Mouse (Mus musculus) testis, adult 2 months (tissue): ENCODE results near the gene Arl13b. TPM values are rescaled to one million over a fixed set of nuclear protein-coding genes. Genes with fewer than 3 reads are reported as not detected.

Experiments used
- H3K27ac ChIP-seq: fragments of 200-500 bp; 2 replicates; pipeline ENCODE4 v1.5.1; 2012; ENCODE audit warnings: low read depth, low read length; ENCODE audit not compliant: control insufficient read depth, insufficient read depth
- H3K27me3 ChIP-seq: fragments of 200-500 bp; 2 replicates; pipeline ENCODE4 v1.6.1; 2012; ENCODE audit warnings: mild to moderate bottlenecking, low read length, moderate library complexity; ENCODE audit not compliant: control insufficient read depth, insufficient read depth
- H3K36me3 ChIP-seq: fragments of 200-500 bp; 2 replicates; pipeline ENCODE4 v1.6.1; 2012; ENCODE audit warnings: mild to moderate bottlenecking, low read length; ENCODE audit not compliant: control insufficient read depth, insufficient read depth
- H3K4me1 ChIP-seq: fragments of 200-500 bp; 2 replicates; pipeline ENCODE4 v1.6.1; 2012; ENCODE audit warnings: low read length; ENCODE audit not compliant: control insufficient read depth, insufficient read depth
- H3K4me3 ChIP-seq: fragments of 200-500 bp; 2 replicates; pipeline ENCODE4 v1.5.1; 2012; ENCODE audit warnings: low read depth, mild to moderate bottlenecking, low read length, moderate library complexity, mixed read lengths; ENCODE audit not compliant: control insufficient read depth
- CTCF ChIP-seq: fragments of 200-500 bp; IDR thresholded peaks from 2 replicates; pipeline ENCODE4 v1.5.1; 2012; ENCODE audit warnings: low read depth, mild to moderate bottlenecking, inconsistent platforms, low read length, moderate library complexity; ENCODE audit not compliant: control insufficient read depth, insufficient read depth, insufficient replicate concordance
- POLR2A ChIP-seq: fragments of 200-500 bp; IDR thresholded peaks from 2 replicates; pipeline ENCODE4 v1.6.1; 2012; ENCODE audit warnings: low read depth, mild to moderate bottlenecking, inconsistent platforms, low read length, moderate library complexity; ENCODE audit not compliant: control insufficient read depth
- polyA plus RNA-seq: library from polyadenylated mRNA; depleted of rRNA; stranded (reverse); fragments of >200 nt; gene quantifications from 2 replicates; pipeline ENCODE4 v1.2.3, GENCODE M21; 2012

The Arl13b gene
- polyA plus RNA-seq, 1 experiment, result 31.3 TPM

- Histone ChIP-seq H3K27me3 (no peaks in the 10 kb centered on the region), H3K36me3 (no peaks in the 10 kb centered on the region), H3K27ac (no peak overlapping the region), H3K4me1 (no peaks in the 10 kb centered on the region), H3K4me3 (no peak overlapping the region)
- TF ChIP-seq POLR2A, result no peak
- no peak for TF ChIP-seq CTCF
These were observed 11.2 kb upstream of the Arl13b start for GRCm38 (mm10) chr16:62858018-62858417.

- H3K27me3 ChIP-seq, result no peaks in the 10 kb centered on the region
- no peak overlapping the region for H3K4me3 ChIP-seq
- H3K4me1 ChIP-seq, result no peaks in the 10 kb centered on the region
- no peaks in the 10 kb centered on the region for H3K36me3 ChIP-seq
- H3K27ac ChIP-seq, result no peak overlapping the region; the same call in 1 of the 2 replicates
- TF ChIP-seq POLR2A (no peak), CTCF (no peak)
These were observed 10.7 kb upstream of the Arl13b start for GRCm38 (mm10) chr16:62857498-62857897.

- Histone ChIP-seq H3K27me3 (no peaks in the 10 kb centered on the region), H3K27ac (no peak overlapping the region), H3K36me3 (no peaks in the 10 kb centered on the region), H3K4me3 (no peak overlapping the region), H3K4me1 (no peaks in the 10 kb centered on the region)
- no peak for TF ChIP-seq POLR2A
These were observed 9.4 kb upstream of the Arl13b start for GRCm38 (mm10) chr16:62856273-62856672.

GRCm38 (mm10) chr16:62855385-62855784 lies 8.5 kb upstream of the Arl13b start:
- no peaks in the 10 kb centered on the region for H3K36me3 ChIP-seq
- no peak overlapping the region; the same call in 1 of the 2 replicates for H3K27ac ChIP-seq
- no peak for TF ChIP-seq CTCF
- TF ChIP-seq POLR2A, result no peak
- no peaks in the 10 kb centered on the region for H3K4me1 ChIP-seq
- no peaks in the 10 kb centered on the region for H3K27me3 ChIP-seq
- no peak overlapping the region for H3K4me3 ChIP-seq

- H3K4me1 ChIP-seq, result no peaks in the 10 kb centered on the region
These were observed 7.6 kb upstream of the Arl13b start, which contains the start of gene Pros1 for GRCm38 (mm10) chr16:62854191-62855068. Gene Pros1, plus strand, starts transcription at chr16:62854307.

GRCm38 (mm10) chr16:62853611-62854126 lies 6.8 kb upstream of the Arl13b start:
- Histone ChIP-seq H3K27me3 (no peaks in the 10 kb centered on the region), H3K27ac (no peak overlapping the region), H3K4me3 (no peak overlapping the region), H3K4me1 (no peaks in the 10 kb centered on the region), H3K36me3 (no peaks in the 10 kb centered on the region)
- TF ChIP-seq POLR2A (no peak), CTCF (no peak)

More at GRCm38 (mm10) chr16:62854191-62855068, 7.6 kb upstream of the Arl13b start, which contains the start of gene Pros1:
- Histone ChIP-seq H3K27ac (peak within 1 kb of the TSS; percentile 71), H3K27me3 (no peaks in the 10 kb centered on the region), H3K36me3 (no peaks in the 10 kb centered on the region), H3K4me3 (peak within 1 kb of the TSS; percentile 77)
- TF ChIP-seq CTCF (no peak), POLR2A (peak; percentile 60; the same call in 1 of the 2 replicates)

- Histone ChIP-seq H3K4me3 (no peak overlapping the region), H3K27ac (no peak overlapping the region), H3K27me3 (no peaks in the 10 kb centered on the region), H3K36me3 (no peaks in the 10 kb centered on the region), H3K4me1 (no peaks in the 10 kb centered on the region)
- no peak for TF ChIP-seq POLR2A
- TF ChIP-seq CTCF, result no peak
These were observed 5.8 kb upstream of the Arl13b start for GRCm38 (mm10) chr16:62852464-62853252.
